Mouse (Mus musculus) layer of hippocampus, adult 2 months (tissue): ENCODE data around the gene Mbd3. TPM values are rescaled to one million over a fixed set of nuclear protein-coding genes. Genes with fewer than 3 reads are reported as not detected.

Experiments used
- DNase-seq, 2 experiments: peaks; one replicate each; pipeline ENCODE4 v3.0.0; 2022; ENCODE audit warnings: low spot score in 2 of 2
- H3K27ac ChIP-seq: fragments of 200-600 bp; 2 replicates; pipeline ENCODE4 v1.8.1; 2022
- H3K4me3 ChIP-seq: fragments of 200-600 bp; 2 replicates; pipeline ENCODE4 v1.8.1; 2022; ENCODE audit warnings: mild to moderate bottlenecking
- CTCF ChIP-seq: fragments of 200-600 bp; conservative IDR thresholded peaks from 2 replicates; pipeline ENCODE4 v1.8.1; 2022; ENCODE audit warnings: antibody characterized with exemption, mild to moderate bottlenecking, moderate library complexity
- long read RNA-seq, 2 experiments: library from polyadenylated mRNA; stranded (forward); transcript quantifications; one replicate each; pipeline ENCODE4 v2.0.0; 2021; ENCODE audit warnings: borderline mapping rate in 2 of 2
- total RNA-seq, 2 experiments: library from RNA; stranded (reverse); gene quantifications; 2 replicates each; pipeline ENCODE4 v1.2.3; 2021

Mbd3 gene
- 100 to 1,000 TPM; 147 to 149 TPM for total RNA-seq
- long read RNA-seq, experiment 1, transcript Mbd3-201 (7 exons, 1,662 nt) = minor isoform, 26 of 133 reads
- long read RNA-seq, experiment 1, transcript Mbd3-203 (7 exons, 1,222 nt) = minor isoform, 5 of 133 reads
- long read RNA-seq, experiment 1, transcript Mbd3-204 (7 exons, 1,566 nt) = major isoform, 56 of 133 reads
- long read RNA-seq, experiment 1, partial matches to known transcripts = 29 of 133 reads
- long read RNA-seq, experiment 1, other reads (novel, unspliced or antisense) = 16 of 133 reads
- long read RNA-seq, experiment 2, transcript Mbd3-204 (7 exons, 1,566 nt) = major isoform, 58 of 191 reads
- long read RNA-seq, experiment 2, transcript Mbd3-201 (7 exons, 1,662 nt) = minor isoform, 43 of 191 reads
- long read RNA-seq, experiment 2, partial matches to known transcripts = 64 of 191 reads
- long read RNA-seq, experiment 2, other reads (novel, unspliced or antisense) = 23 of 191 reads

DNA sequence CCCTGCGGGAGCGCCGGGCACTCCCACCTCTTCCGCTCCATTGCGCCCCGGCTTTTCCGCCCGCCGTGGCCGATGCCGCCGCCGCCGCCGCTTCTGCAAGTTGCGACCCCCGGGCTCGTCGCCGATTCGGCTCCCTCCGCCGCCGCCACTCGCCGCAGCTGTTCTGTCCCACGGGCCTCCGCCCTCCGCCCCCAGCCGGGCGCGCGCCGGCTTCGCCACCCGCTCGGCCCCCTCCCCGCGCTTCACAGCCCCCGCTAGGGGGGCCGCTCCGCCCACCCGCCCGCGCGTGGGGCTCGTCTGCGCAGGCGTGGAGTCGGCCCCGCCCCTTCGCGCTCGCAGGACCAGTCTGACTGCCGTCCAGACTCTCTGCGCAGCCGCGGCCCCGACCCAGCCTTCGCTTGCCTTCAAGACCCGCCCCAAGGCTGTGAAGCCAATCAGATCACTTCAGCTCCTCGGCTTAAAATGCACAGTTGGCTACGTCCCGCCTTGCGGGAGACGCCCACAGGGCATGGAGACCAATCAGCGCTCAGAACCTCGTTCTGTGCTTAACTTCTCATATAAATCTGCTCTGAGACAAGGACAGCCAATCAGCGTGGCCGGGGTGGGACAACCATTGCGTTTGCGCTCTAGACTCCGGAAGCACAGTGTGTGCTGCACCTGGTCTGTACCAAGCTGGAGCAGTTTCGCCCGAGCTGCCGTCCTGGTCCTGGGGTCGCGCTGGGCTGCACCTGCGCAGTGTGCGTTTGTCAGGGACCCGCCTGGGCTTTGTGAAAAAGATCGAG, at the start of gene Mbd3:
Gene Mbd3 (minus strand): TSS at position 360 of the 782 bp plus-strand sequence.
- DNase-seq = peak; percentile 99 to 100
- Histone ChIP-seq H3K4me3 (peak within 1 kb of the TSS; percentile 89), H3K27ac (peak within 1 kb of the TSS; percentile 100)
- no peak for TF ChIP-seq CTCF

- Histone ChIP-seq H3K4me3 (peak overlapping the region; percentile 48), H3K27ac (no peak overlapping the region)
- DNase-seq = peak; percentile 63
- TF ChIP-seq CTCF = peak; percentile 95
Observed at GRCm38 (mm10) chr10:80445898-80446601, 46.7 kb upstream of the Mbd3 start.

DNA sequence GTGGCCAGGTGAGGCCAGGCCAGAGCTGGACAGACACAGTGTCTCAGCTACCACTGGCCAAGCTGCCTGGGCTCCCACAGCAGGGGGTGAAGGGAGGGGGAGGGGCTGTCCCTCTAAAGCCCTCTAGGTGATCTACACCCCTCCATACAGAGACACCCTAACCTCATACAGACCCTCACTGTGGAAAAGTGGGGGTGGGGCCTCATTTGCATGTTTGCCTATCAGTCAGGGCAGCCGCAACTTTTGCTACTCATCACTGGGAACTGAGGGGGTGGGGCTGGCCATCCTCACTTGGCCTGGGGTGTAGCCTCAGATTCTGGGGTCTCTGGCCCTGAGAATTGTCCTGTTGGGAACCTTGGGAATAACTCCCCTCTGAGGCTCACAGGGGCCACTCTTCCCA, 45.7 kb upstream of the Mbd3 start:
- TF ChIP-seq CTCF = no peak

DNA sequence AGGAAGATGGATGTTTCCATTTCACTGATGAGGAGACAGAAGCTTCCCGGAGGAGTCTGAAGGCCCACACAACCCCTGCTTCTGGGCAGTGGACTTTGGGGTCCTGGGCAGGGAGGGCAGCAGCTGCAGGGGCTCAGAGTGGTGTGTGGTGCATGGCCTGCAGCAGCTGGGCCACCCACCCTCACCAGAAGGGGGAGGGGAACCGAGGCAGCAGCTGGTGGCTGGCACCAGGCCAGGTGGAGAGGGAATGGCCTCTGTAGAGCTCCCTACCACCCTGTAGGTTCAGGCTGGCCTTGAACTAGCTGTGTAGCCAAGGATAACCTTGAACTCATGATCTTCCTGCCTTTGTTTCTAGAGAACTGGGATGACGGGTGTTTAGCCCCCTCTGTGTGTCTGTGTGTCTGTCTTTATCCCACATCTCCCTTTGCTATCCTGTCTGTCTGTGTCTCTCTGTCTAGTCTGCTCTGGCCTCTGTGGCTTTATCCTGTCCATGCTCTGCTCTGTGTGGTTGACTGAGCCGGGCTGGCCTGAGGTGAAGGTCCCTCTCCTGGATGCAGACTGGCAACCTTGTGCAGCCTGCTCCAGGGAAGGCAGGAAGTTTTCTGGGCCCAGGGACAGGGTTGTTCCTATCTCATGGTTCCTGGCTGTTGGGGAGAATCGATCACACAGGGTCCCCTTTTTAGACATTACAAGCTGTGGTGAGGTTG, 45.1 kb upstream of the Mbd3 start:
- TF ChIP-seq CTCF = no peak
- Histone ChIP-seq H3K27ac (no peak overlapping the region), H3K4me3 (no peak overlapping the region)
- no peak for DNase-seq

More for the DNA sequence above, 45.7 kb upstream of the Mbd3 start:
- Histone ChIP-seq H3K4me3 (no peak overlapping the region), H3K27ac (no peak overlapping the region)
- DNase-seq = no peak

- no peak for DNase-seq
- no peak for TF ChIP-seq CTCF
- H3K27ac ChIP-seq = no peak overlapping the region
- no peak overlapping the region for H3K4me3 ChIP-seq
Observed at GRCm38 (mm10) chr10:80443575-80444278, 44.4 kb upstream of the Mbd3 start.

DNA sequence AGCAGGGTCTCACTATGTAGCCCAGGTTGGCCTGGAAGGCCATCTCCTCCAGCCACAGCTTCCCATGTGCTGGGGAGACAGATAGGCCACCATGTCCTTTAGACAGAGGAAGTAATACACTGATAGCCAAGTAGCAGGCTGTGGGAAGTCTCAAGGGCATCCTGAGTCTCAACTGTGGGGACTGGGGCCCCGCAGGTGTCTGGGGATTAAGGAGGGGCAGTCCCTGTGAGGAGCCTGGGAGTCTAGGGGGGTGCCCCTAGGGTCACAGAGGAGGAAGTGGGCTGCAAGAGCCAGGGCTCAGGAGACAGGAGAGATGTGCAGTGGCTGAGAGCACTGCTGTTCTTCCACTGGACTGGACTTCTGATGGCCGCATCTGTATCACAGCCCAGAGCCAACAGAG, 43.6 kb upstream of the Mbd3 start:
- TF ChIP-seq CTCF = no peak
- DNase-seq = no peak
- no peak overlapping the region for H3K4me3 ChIP-seq
- no peak overlapping the region for H3K27ac ChIP-seq

GRCm38 (mm10) chr10:80441598-80441997, 42.2 kb upstream of the Mbd3 start:
- no peak for DNase-seq
- Histone ChIP-seq H3K4me3 (no peak overlapping the region), H3K27ac (no peak overlapping the region)
- TF ChIP-seq CTCF = peak; percentile 45

- DNase-seq = no peak
- Histone ChIP-seq H3K27ac (no peak overlapping the region), H3K4me3 (no peak overlapping the region)
- TF ChIP-seq CTCF = no peak
Observed at GRCm38 (mm10) chr10:80440031-80440430, 40.7 kb upstream of the Mbd3 start.

DNA sequence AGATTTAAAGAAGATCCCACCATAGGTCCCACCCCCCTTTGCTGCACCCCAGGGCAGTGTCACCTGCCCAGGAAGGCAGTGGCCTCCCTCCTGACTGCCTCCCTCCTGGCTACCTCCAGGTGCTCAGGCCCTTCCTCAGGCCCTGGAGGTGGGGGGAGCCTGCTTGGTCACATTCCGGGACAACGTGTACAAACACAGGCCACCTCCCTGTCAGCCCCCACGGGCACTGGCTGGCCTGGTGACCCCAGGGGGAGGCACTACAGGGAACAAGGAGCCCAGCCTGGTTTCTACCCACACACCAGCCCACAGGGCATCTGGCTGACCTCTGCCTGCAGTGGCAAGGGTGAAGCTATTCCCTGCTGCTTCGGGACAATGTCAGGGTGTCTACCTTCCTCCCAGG, 38.6 kb upstream of the Mbd3 start:
- no peak for DNase-seq
- no peak for TF ChIP-seq CTCF
- no peak overlapping the region for H3K27ac ChIP-seq
- H3K4me3 ChIP-seq = no peak overlapping the region

- DNase-seq = no peak
- TF ChIP-seq CTCF = no peak
- Histone ChIP-seq H3K4me3 (no peak overlapping the region), H3K27ac (no peak overlapping the region)
Observed at GRCm38 (mm10) chr10:80436276-80436675, 36.9 kb upstream of the Mbd3 start.

DNA sequence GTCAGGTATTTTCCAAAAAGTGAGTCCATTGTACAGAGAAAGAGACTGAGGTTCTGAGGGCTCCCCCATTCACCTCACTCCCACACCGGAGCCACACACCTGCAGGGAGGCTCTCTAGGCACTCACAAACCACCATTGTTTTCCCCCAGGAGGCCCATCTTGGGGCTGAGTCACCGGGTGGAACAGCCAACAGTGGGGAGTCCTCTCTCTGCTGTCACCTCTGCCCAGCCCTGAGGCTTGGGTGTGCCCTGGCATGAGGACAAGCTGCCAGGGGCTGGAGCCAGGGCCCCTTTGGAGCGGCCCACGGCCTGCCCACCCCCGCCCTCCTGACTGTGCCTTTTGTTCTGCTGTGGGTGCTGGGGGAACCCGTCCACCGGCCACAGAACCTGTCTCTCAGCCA, 36.4 kb upstream of the Mbd3 start:
- Histone ChIP-seq H3K4me3 (no peak overlapping the region), H3K27ac (no peak overlapping the region)

DNA sequence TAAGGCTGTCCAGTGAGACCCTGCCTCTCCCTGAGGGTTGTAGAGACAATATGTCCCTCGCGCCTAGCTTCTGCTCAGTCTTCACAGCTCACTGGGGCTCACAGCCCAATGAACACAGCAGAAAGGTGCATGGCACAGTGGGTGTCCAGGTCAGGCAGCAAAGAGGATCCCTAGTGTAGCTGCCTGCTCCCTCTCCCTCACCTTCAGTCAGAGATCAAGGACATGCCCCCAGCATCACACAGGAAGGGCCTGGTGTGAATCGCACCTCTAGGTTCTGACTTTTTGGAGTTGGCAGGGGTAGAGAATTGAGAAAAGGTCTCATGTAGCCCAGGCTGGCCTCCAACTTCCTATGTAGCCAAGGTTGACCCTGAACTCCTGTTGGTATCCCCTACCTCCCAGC, 35.5 kb upstream of the Mbd3 start:
- Histone ChIP-seq H3K27ac (no peak overlapping the region), H3K4me3 (no peak overlapping the region)
- TF ChIP-seq CTCF = no peak
- DNase-seq = no peak

More for the DNA sequence above, 36.4 kb upstream of the Mbd3 start:
- TF ChIP-seq CTCF = no peak
- DNase-seq = no peak
